Mouse (Mus musculus) MEL (cell line): ENCODE measurements around the gene Mapk8ip1. TPM values are rescaled to one million over a fixed set of nuclear protein-coding genes. Genes with fewer than 3 reads are reported as not detected.

Experiments
- DNase-seq: peaks from one replicate; pipeline ENCODE4 v3.0.0; 2011; ENCODE audit warnings: low read depth, low spot score
- H3K27ac ChIP-seq: 2 replicates; pipeline ENCODE4 v1.5.1; 2012; ENCODE audit warnings: low read depth, mild to moderate bottlenecking, control low read depth, low read length, moderate library complexity; ENCODE audit not compliant: control insufficient read depth
- H3K27me3 ChIP-seq, 2 experiments: fragments of 150-350 bp in 1 of 2; sonication (generic) in 1 of 2; 2 replicates each; pipeline ENCODE4 v1.6.1; 2012; ENCODE audit warnings: low read length in 2 of 2, mild to moderate bottlenecking in 2 of 2, improper control_type of control experiment in 1 of 2, moderate library complexity in 1 of 2; ENCODE audit not compliant: insufficient read depth in 2 of 2, control insufficient read depth in 1 of 2
- H3K36me3 ChIP-seq, 2 experiments: 2 replicates each; pipeline ENCODE4 v1.6.1; 2012 to 2014; ENCODE audit warnings: low read length in 2 of 2, improper control_type of control experiment in 1 of 2, inconsistent platforms in 1 of 2, mild to moderate bottlenecking in 1 of 2; ENCODE audit not compliant: insufficient read depth in 2 of 2, control insufficient read depth in 1 of 2
- H3K4me1 ChIP-seq, 2 experiments: fragments of 150-350 bp in 1 of 2; sonication (generic) in 1 of 2; 2 replicates each; pipeline ENCODE4 v1.6.1; 2012; ENCODE audit warnings: low read length in 2 of 2, improper control_type of control experiment in 1 of 2, mild to moderate bottlenecking in 1 of 2; ENCODE audit not compliant: insufficient read depth in 2 of 2, control insufficient read depth in 1 of 2
- H3K4me3 ChIP-seq, 2 experiments: fragments of 150-350 bp in 1 of 2; sonication (generic) in 1 of 2; 2 replicates each; pipeline ENCODE4 v1.5.1; 2012; ENCODE audit warnings: low read depth in 2 of 2, low read length in 2 of 2, mild to moderate bottlenecking in 2 of 2, moderate library complexity in 2 of 2, control low read depth in 1 of 2, improper control_type of control experiment in 1 of 2; ENCODE audit not compliant: control insufficient read depth in 1 of 2, insufficient read depth in 1 of 2
- H3K79me2 ChIP-seq: 2 replicates; pipeline ENCODE4 v1.6.1; 2012; ENCODE audit warnings: mild to moderate bottlenecking, low read length, moderate library complexity; ENCODE audit not compliant: control insufficient read depth, poor library complexity, insufficient read depth
- H3K9ac ChIP-seq: 2 replicates; pipeline ENCODE4 v1.6.1; 2012; ENCODE audit warnings: low read depth, mild to moderate bottlenecking, control low read depth, low read length, moderate library complexity; ENCODE audit not compliant: control insufficient read depth, poor library complexity, severe bottlenecking
- H3K9me3 ChIP-seq: fragments of 150-350 bp; sonication (generic); replicated peaks from 2 replicates; pipeline ENCODE4 v1.6.1; 2012; ENCODE audit warnings: mild to moderate bottlenecking, low read length, improper control_type of control experiment, moderate library complexity; ENCODE audit not compliant: insufficient read depth
- BHLHE40 ChIP-seq: IDR thresholded peaks from 2 replicates; pipeline ENCODE4 v1.6.1; 2012; ENCODE audit warnings: low read depth, mild to moderate bottlenecking, inconsistent platforms, low read length, improper control_type of control experiment, borderline replicate concordance
- CHD1 ChIP-seq: IDR thresholded peaks from 2 replicates; pipeline ENCODE4 v1.6.1; 2012; ENCODE audit warnings: low read depth, mild to moderate bottlenecking, inconsistent platforms, low read length, improper control_type of control experiment
- CHD2 ChIP-seq: IDR thresholded peaks from 2 replicates; pipeline ENCODE4 v1.6.1; 2011; ENCODE audit warnings: low read length, improper control_type of control experiment
- ELF1 ChIP-seq: IDR thresholded peaks from 2 replicates; pipeline ENCODE4 v1.6.1; 2014; ENCODE audit warnings: low read depth, mild to moderate bottlenecking, inconsistent platforms, low read length, improper control_type of control experiment, moderate library complexity
- GATA1 ChIP-seq: IDR thresholded peaks from 2 replicates; pipeline ENCODE4 v1.6.1; 2011; ENCODE audit warnings: low read depth, low read length, improper control_type of control experiment
- JUND ChIP-seq: IDR thresholded peaks from 2 replicates; pipeline ENCODE4 v1.6.1; 2011; ENCODE audit warnings: low read depth, mild to moderate bottlenecking, improper control_type of control experiment, low read length
- KAT2A ChIP-seq: conservative IDR thresholded peaks from 2 replicates; pipeline ENCODE4 v1.6.1; 2012; ENCODE audit warnings: low read depth, low read length, improper control_type of control experiment, inconsistent platforms
- MAFK ChIP-seq: IDR thresholded peaks from 2 replicates; pipeline ENCODE4 v1.6.1; 2011; ENCODE audit warnings: low read depth, mild to moderate bottlenecking, low read length, improper control_type of control experiment, borderline replicate concordance
- MAZ ChIP-seq: IDR thresholded peaks from 2 replicates; pipeline ENCODE4 v1.6.1; 2012; ENCODE audit warnings: low read depth, mild to moderate bottlenecking, inconsistent platforms, low read length, improper control_type of control experiment
- MXI1 ChIP-seq: IDR thresholded peaks from 2 replicates; pipeline ENCODE4 v1.6.1; 2011; ENCODE audit warnings: mild to moderate bottlenecking, low read depth, low read length, improper control_type of control experiment
- MYC ChIP-seq: IDR thresholded peaks from 2 replicates; pipeline ENCODE4 v1.6.1; 2011; ENCODE audit warnings: low read depth, mild to moderate bottlenecking, low read length, improper control_type of control experiment, moderate library complexity
- NELFE ChIP-seq: IDR thresholded peaks from 2 replicates; pipeline ENCODE4 v1.6.1; 2011; ENCODE audit warnings: low read depth, low read length, improper control_type of control experiment
- POLR2A ChIP-seq, 2 experiments: IDR thresholded peaks; 2 replicates each; pipeline ENCODE4 v1.6.1; 2011 to 2012; ENCODE audit warnings: low read length in 2 of 2, mild to moderate bottlenecking in 2 of 2, control low read depth in 1 of 2, improper control_type of control experiment in 1 of 2, low read depth in 1 of 2, moderate library complexity in 1 of 2; ENCODE audit not compliant: control insufficient read depth in 1 of 2, insufficient read depth in 1 of 2, poor library complexity in 1 of 2
- RAD21 ChIP-seq: IDR thresholded peaks from 2 replicates; pipeline ENCODE4 v1.6.1; 2011; ENCODE audit warnings: mild to moderate bottlenecking, low read depth, low read length, improper control_type of control experiment
- SIN3A ChIP-seq: IDR thresholded peaks from 2 replicates; pipeline ENCODE4 v1.6.1; 2012; ENCODE audit warnings: low read length, improper control_type of control experiment, inconsistent platforms
- SMC3 ChIP-seq: IDR thresholded peaks from 2 replicates; pipeline ENCODE4 v1.6.1; 2011; ENCODE audit warnings: low read depth, low read length, improper control_type of control experiment
- TAL1 ChIP-seq: IDR thresholded peaks from 2 replicates; pipeline ENCODE4 v1.6.1; 2012; ENCODE audit warnings: mild to moderate bottlenecking, inconsistent platforms, low read length, moderate library complexity, mixed read lengths
- TBP ChIP-seq: IDR thresholded peaks from 2 replicates; pipeline ENCODE4 v1.8.0; 2011; ENCODE audit warnings: low read depth, low read length, improper control_type of control experiment
- USF2 ChIP-seq, 2 experiments: IDR thresholded peaks; 2 replicates each; pipeline ENCODE4 v1.6.1; 2011 to 2012; ENCODE audit warnings: improper control_type of control experiment in 2 of 2, low read length in 2 of 2, borderline replicate concordance in 1 of 2, inconsistent platforms in 1 of 2, low read depth in 1 of 2, mild to moderate bottlenecking in 1 of 2; ENCODE audit not compliant: insufficient read depth in 1 of 2
- ZNF384 ChIP-seq: IDR thresholded peaks from 2 replicates; pipeline ENCODE4 v1.6.1; 2012; ENCODE audit warnings: low read depth, mild to moderate bottlenecking, inconsistent platforms, low read length, improper control_type of control experiment
- polyA plus RNA-seq, 2 experiments: library from polyadenylated mRNA; stranded (reverse) in 1 of 2; unstranded in 1 of 2; fragments of >175 nt in 1 of 2; fragments of >200 nt in 1 of 2; gene quantifications; 2 replicates each; pipeline versions ENCODE4 v1.2.1 to v1.2.4; 2012; ENCODE audit warnings: low replicate concordance in 2 of 2, low read depth in 1 of 2; ENCODE audit not compliant: insufficient read length in 2 of 2, insufficient read depth in 1 of 2, missing spikeins in 1 of 2
- total RNA-seq: library from RNA; depleted of rRNA; stranded (reverse); fragments of 300-350 nt; gene quantifications from 2 replicates; pipeline ENCODE4 v1.2.3, GENCODE M21; 2012

Gene Mapk8ip1
- total and polyA plus RNA-seq, 3 experiments = 2.5 to 3.8 TPM; not detected in 1

- Histone ChIP-seq H3K27me3 (no peaks in the 10 kb centered on the region), H3K4me1 (peaks cover 9 to 21% of the 10 kb centered on the region in 2 experiments), H3K36me3 (peaks cover 0 to 11% of the 10 kb centered on the region in 2 experiments; a peak in 2 of 4 replicates), H3K27ac (no peak overlapping the region), H3K79me2 (no peaks in the 10 kb centered on the region), H3K4me3 (peak overlapping the region; percentile 17 to 42), H3K9me3 (no peaks in the 10 kb centered on the region), H3K9ac (no peak overlapping the region)
- TF ChIP-seq MAFK (no peak), RAD21 (no peak), SIN3A (peak; percentile 51; the same call in 1 of the 2 replicates), MAZ (no peak), CHD2 (no peak), SMC3 (no peak), TAL1 (no peak), GATA1 (no peak), ZNF384 (peak; percentile 96), MXI1 (no peak), BHLHE40 (no peak), MYC (no peak), NELFE (no peak), CHD1 (no peak), KAT2A (no peak), USF2 (IDR thresholded peaks at IDR 0.05; ENCODE audit: borderline replicate concordance in 1 of 2, insufficient read depth in 1 of 2, low read depth in 1 of 2, low read length in 2 of 2) (no peak), JUND (no peak)
- DNase-seq = no peak
Observed at GRCm38 (mm10) chr2:92389645-92390044, 11.4 kb downstream of the Mapk8ip1 start.

- Histone ChIP-seq H3K4me1 (peaks cover 9 to 21% of the 10 kb centered on the region in 2 experiments), H3K4me3 (peak overlapping the region; percentile 44 to 56), H3K9me3 (no peaks in the 10 kb centered on the region), H3K27ac (no peak overlapping the region), H3K79me2 (no peaks in the 10 kb centered on the region), H3K27me3 (no peaks in the 10 kb centered on the region), H3K9ac (peak overlapping the region; percentile 46), H3K36me3 (peaks cover 0 to 11% of the 10 kb centered on the region in 2 experiments; a peak in 2 of 4 replicates)
- TF ChIP-seq CHD1 (peak; percentile 99), POLR2A (IDR thresholded peaks at IDR 0.05; ENCODE audit: control insufficient read depth in 1 of 2, insufficient read depth in 1 of 2, low read depth in 1 of 2, low read length in 2 of 2, poor library complexity in 1 of 2) (peak in 1 of 2 experiments; percentile 35; a peak in 1 of 4 replicates), ZNF384 (no peak), RAD21 (no peak), ELF1 (0 out of 2 replicates have a peak, but pooled peaks have one; percentile 32), KAT2A (no peak), TBP (no peak)
- peak; percentile 81 for DNase-seq
Observed at GRCm38 (mm10) chr2:92388891-92389641, 12.0 kb downstream of the Mapk8ip1 start.
